Mouse (Mus musculus): ENCODE measurements at regions not wholly inside any gene's neighbourhood (a gene's known extent, or its start where the extent isn't known, plus 50 kb on each side); places are given as distances from the start of the nearest gene placed in this dataset.
A peak's percentile ranks its signal among the peaks of the same experiment; 100 is the strongest.

- no peak overlapping the region for H3K27ac ChIP-seq (ENCODE audit: low read length)
- H3K9ac ChIP-seq (ENCODE audit: low read length), result no peak overlapping the region
- no peaks in the 10 kb centered on the region for H3K27me3 ChIP-seq (ENCODE audit: control insufficient read depth, insufficient read depth, low read depth, low read length)
- no peak for ATAC-seq (ENCODE audit: low read depth)
- H3K4me2 ChIP-seq (ENCODE audit: low read depth, low read length), result no peak overlapping the region
- H3K4me3 ChIP-seq (ENCODE audit: low read length), result no peak overlapping the region
- H3K4me1 ChIP-seq (replicated peaks; ENCODE audit: control insufficient read depth, insufficient read depth, low read length), result no peaks in the 10 kb centered on the region
- WGBS, result 64% methylated on average over 6 of the region's 6 CpGs
- no peaks in the 10 kb centered on the region for H3K9me3 ChIP-seq (ENCODE audit: control insufficient read depth, low read length)
- no peaks in the 10 kb centered on the region for H3K36me3 ChIP-seq (ENCODE audit: control insufficient read depth, insufficient read depth, low read length)
Observed at GRCm38 (mm10) chrX:85329474-85330225, 80.2 kb downstream of the Fthl17a start.

- H3K9ac ChIP-seq (ENCODE audit: low read length), result no peak overlapping the region
- H3K27ac ChIP-seq (ENCODE audit: low read length), result no peak overlapping the region
- no peaks in the 10 kb centered on the region for H3K36me3 ChIP-seq (ENCODE audit: control insufficient read depth, insufficient read depth, low read length)
- H3K4me3 ChIP-seq (ENCODE audit: low read length), result no peak overlapping the region
- no peak overlapping the region for H3K4me2 ChIP-seq (ENCODE audit: low read depth, low read length)
- WGBS, result 51% methylated on average over 3 of the region's 3 CpGs
- ATAC-seq (ENCODE audit: low read depth), result peak; percentile 31; the same call in 1 of the 2 replicates
- no peaks in the 10 kb centered on the region for H3K27me3 ChIP-seq (ENCODE audit: control insufficient read depth, insufficient read depth, low read depth, low read length)
- no peaks in the 10 kb centered on the region for H3K4me1 ChIP-seq (replicated peaks; ENCODE audit: control insufficient read depth, insufficient read depth, low read length)
- no peaks in the 10 kb centered on the region for H3K9me3 ChIP-seq (ENCODE audit: control insufficient read depth, low read length)
Observed at GRCm38 (mm10) chrX:85343517-85343916, 94.0 kb downstream of the Fthl17a start.

- Histone ChIP-seq H3K36me3 (ENCODE audit: control insufficient read depth, insufficient read depth, low read length) (no peaks in the 10 kb centered on the region), H3K4me2 (ENCODE audit: low read depth, low read length) (no peak overlapping the region), H3K27me3 (ENCODE audit: control insufficient read depth, insufficient read depth, low read depth, low read length) (no peaks in the 10 kb centered on the region), H3K4me1 (replicated peaks; ENCODE audit: control insufficient read depth, insufficient read depth, low read length) (no peaks in the 10 kb centered on the region), H3K9ac (ENCODE audit: low read length) (no peak overlapping the region), H3K9me3 (ENCODE audit: control insufficient read depth, low read length) (no peaks in the 10 kb centered on the region), H3K4me3 (ENCODE audit: low read length) (no peak overlapping the region), H3K27ac (ENCODE audit: low read length) (no peak overlapping the region)
- ATAC-seq (ENCODE audit: low read depth), result no peak
- 50% methylated on average over 3 of the region's 3 CpGs for WGBS
Observed at GRCm38 (mm10) chrX:85375296-85375695, 125.8 kb downstream of the Fthl17a start.

GRCm38 (mm10) chrX:85384452-85384851 lies 135.0 kb downstream of the Fthl17a start:
- H3K27me3 ChIP-seq (ENCODE audit: control insufficient read depth, insufficient read depth, low read depth, low read length), result no peaks in the 10 kb centered on the region
- H3K27ac ChIP-seq (ENCODE audit: low read length), result no peak overlapping the region
- ATAC-seq (ENCODE audit: low read depth), result no peak
- no peaks in the 10 kb centered on the region for H3K36me3 ChIP-seq (ENCODE audit: control insufficient read depth, insufficient read depth, low read length)
- no peaks in the 10 kb centered on the region for H3K4me1 ChIP-seq (replicated peaks; ENCODE audit: control insufficient read depth, insufficient read depth, low read length)
- H3K9ac ChIP-seq (ENCODE audit: low read length), result no peak overlapping the region
- H3K4me2 ChIP-seq (ENCODE audit: low read depth, low read length), result no peak overlapping the region
- H3K4me3 ChIP-seq (ENCODE audit: low read length), result no peak overlapping the region
- WGBS, result 94% methylated on average over 2 of the region's 2 CpGs
- H3K9me3 ChIP-seq (ENCODE audit: control insufficient read depth, low read length), result no peaks in the 10 kb centered on the region
